Mouse (Mus musculus) kidney, embryonic 14.5 days (tissue): ENCODE measurements around the gene P4htm. TPM values are rescaled to one million over a fixed set of nuclear protein-coding genes. Genes with fewer than 3 reads are reported as not detected.

Source experiments
- ATAC-seq: fragments of 200-750 bp; cut with Nextera tagmentation; 2 replicates; pipeline ENCODE4 v1.8.0; 2017; ENCODE audit warnings: moderate number of reproducible peaks, mild to moderate bottlenecking, moderate TSS enrichment, moderate library complexity; ENCODE audit not compliant: low FRiP score, low TSS enrichment
- H3K27ac ChIP-seq: fragments of 300-500 bp; sonication (generic); 2 replicates; pipeline ENCODE4 v1.5.1; 2014; ENCODE audit warnings: low read depth, mild to moderate bottlenecking, low read length, moderate library complexity, mixed read lengths
- H3K27me3 ChIP-seq: fragments of 300-500 bp; sonication (generic); 2 replicates; pipeline ENCODE4 v1.6.1; 2014; ENCODE audit warnings: mild to moderate bottlenecking, low read length; ENCODE audit not compliant: control insufficient read depth, insufficient read depth
- H3K36me3 ChIP-seq: fragments of 300-500 bp; sonication (generic); 2 replicates; pipeline ENCODE4 v1.6.1; 2014; ENCODE audit warnings: low read length, mixed read lengths; ENCODE audit not compliant: control insufficient read depth, insufficient read depth
- H3K4me1 ChIP-seq: fragments of 300-500 bp; sonication (generic); 2 replicates; pipeline ENCODE4 v1.6.1; 2014; ENCODE audit warnings: low read length, mixed read lengths; ENCODE audit not compliant: control insufficient read depth, insufficient read depth
- H3K4me2 ChIP-seq: fragments of 300-500 bp; sonication (generic); replicated peaks from 2 replicates; pipeline ENCODE4 v1.6.1; 2014; ENCODE audit warnings: low read depth, mild to moderate bottlenecking, low read length
- H3K4me3 ChIP-seq: fragments of 300-500 bp; sonication (generic); 2 replicates; pipeline ENCODE4 v1.5.1; 2014; ENCODE audit warnings: mild to moderate bottlenecking, low read length
- H3K9ac ChIP-seq: fragments of 300-500 bp; sonication (generic); 2 replicates; pipeline ENCODE4 v1.6.1; 2014; ENCODE audit warnings: low read depth, mild to moderate bottlenecking, low read length, moderate library complexity
- H3K9me3 ChIP-seq: fragments of 300-500 bp; sonication (generic); 2 replicates; pipeline ENCODE4 v1.6.1; 2016; ENCODE audit warnings: low read length; ENCODE audit not compliant: control insufficient read depth
- WGBS: fragments of 180-500 bp; shearing (Covaris S2); extraction: QIAGEN DNeasy Blood & Tissue Kit; methylation state at CpG from one replicate; pipeline ENCODE4 v1.1.7; 2014; 5-methylcytosine and 5-hydroxymethylcytosine counted together
- microRNA counts: library from miRNA; unstranded; fragments of <30 nt; microRNA quantifications from one replicate; lab custom pipeline; 2017
- microRNA-seq: library from miRNA; unstranded; fragments of <30 nt; microRNA quantifications from one replicate; pipeline ENCODE4, GENCODE M21; 2016
- polyA plus RNA-seq: library from polyadenylated mRNA; unstranded; fragments of >200 nt; fragmentation: Nextera tagmentation; extraction: Ambion mirVana; gene quantifications from 2 replicates; pipeline ENCODE4 v1.2.1, GENCODE M21; 2014

P4htm gene
- polyA plus RNA-seq, 1 experiment from 2014 or later: 7.5 TPM

DNA sequence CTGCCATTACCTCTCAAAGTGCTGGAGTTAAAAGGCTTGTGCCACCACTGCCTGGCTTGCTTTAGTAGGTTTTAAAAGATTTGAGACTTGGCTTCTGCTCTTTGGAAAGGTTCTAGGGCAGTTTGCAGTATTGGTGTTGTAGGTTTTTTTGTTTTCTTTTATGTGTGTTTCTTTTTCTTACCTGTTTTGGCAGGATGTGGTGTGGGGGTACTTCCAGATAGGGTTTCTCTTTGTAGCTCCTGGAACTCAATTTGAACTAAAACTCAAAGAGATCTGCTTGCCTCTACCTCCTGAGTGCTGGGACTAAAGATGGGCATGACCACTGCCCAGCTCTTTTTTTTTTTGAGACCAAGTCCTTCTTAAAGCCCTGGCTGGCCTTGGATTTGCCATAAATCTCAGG lies 56.6 kb downstream of the P4htm start:
- Histone ChIP-seq H3K4me2 (no peak overlapping the region), H3K4me1 (no peaks in the 10 kb centered on the region), H3K27me3 (no peaks in the 10 kb centered on the region), H3K9me3 (no peaks in the 10 kb centered on the region), H3K27ac (no peak overlapping the region), H3K9ac (no peak overlapping the region), H3K36me3 (peaks cover 86% of the 10 kb centered on the region), H3K4me3 (no peak overlapping the region)
- no peak for ATAC-seq

DNA sequence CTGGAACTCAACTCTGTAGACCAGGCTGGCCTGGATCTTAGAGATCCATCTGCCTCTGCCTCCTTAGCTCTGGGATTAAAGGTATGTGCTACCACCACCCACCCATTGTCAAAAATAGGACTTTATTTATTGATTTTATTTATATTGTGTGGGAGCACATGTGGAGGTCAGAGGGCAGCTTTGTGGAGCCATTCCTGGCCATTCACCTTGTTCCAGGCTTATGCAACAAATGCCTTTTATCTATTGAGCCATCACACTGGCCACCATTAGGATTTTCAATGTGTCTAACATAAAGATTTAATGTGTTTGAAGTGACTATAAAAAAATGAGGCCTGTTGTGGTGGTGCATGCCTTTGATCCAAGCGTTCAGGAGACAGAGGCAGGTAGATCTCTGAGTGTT lies 66.0 kb downstream of the P4htm start:
- Histone ChIP-seq H3K4me2 (no peak overlapping the region), H3K4me3 (no peak overlapping the region), H3K27ac (no peak overlapping the region), H3K9ac (no peak overlapping the region), H3K4me1 (no peaks in the 10 kb centered on the region), H3K9me3 (no peaks in the 10 kb centered on the region), H3K27me3 (no peaks in the 10 kb centered on the region), H3K36me3 (peaks cover 87% of the 10 kb centered on the region)
- no peak for ATAC-seq
- 92% methylated on average over 1 of the region's 1 CpGs for WGBS

DNA sequence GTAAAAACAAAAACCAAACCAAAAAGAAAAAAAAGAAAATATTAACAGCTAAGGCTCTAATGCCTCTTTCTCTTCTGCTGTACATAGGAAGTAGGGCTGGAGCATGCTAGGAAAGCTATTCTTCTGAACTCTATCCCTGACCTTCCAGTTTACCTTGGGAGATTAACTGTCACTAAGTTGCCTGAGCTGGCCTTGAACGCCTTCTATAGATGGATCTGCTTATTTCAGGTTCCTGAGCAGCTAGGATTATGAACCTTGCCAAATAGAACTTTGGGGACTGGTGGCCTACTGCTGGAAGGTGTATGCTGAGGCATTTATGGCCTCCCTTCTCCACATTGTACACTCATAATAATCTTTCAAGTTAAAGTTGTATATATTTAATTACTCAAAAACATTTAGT lies 66.5 kb downstream of the P4htm start:
- Histone ChIP-seq H3K4me3 (no peak overlapping the region), H3K4me1 (no peaks in the 10 kb centered on the region), H3K27ac (no peak overlapping the region), H3K4me2 (no peak overlapping the region), H3K27me3 (no peaks in the 10 kb centered on the region), H3K9me3 (no peaks in the 10 kb centered on the region), H3K9ac (no peak overlapping the region), H3K36me3 (peaks cover 81% of the 10 kb centered on the region)
- no peak for ATAC-seq
- WGBS: 97% methylated on average over 1 of the region's 1 CpGs

MicroRNA genes within 50 kb of the gene (microRNA counts, 519-probe panel; counts per million panel counts)
- microRNA mmu-miR-191 (lab: Ali Mortazavi, UCI): 6,031 counts per million, percentile 62 among the panel's probes with 10 or more counts
- 5,194 counts per million, percentile 46 among the panel's probes with 10 or more counts for microRNA mmu-miR-425 (lab: Ali Mortazavi, UCI)

Small RNA genes lying within 50 kb of the gene (microRNA-seq; reads per million reads assigned to microRNA genes)
- not detected for gene Gm24083
- not detected for gene Mir191
- gene Mir425: 2,704 reads per million, percentile 87 among the genes with 10 or more reads in this experiment

Other genes starting within 250 kb of the P4htm start
- 62.1 and 114 TPM in 2 replicates for gene Usp4, start 249.8 kb downstream of the P4htm start, polyA plus RNA-seq
- 0.36 and 0.79 TPM in 2 replicates for gene 1700102P08Rik, start 204.9 kb downstream of the P4htm start, polyA plus RNA-seq
- gene Ccdc36, start 169.2 kb downstream of the P4htm start, polyA plus RNA-seq: 1.8 and 2.9 TPM in 2 replicates
- not detected in 2 replicates for gene BC048562, start 161.2 kb downstream of the P4htm start, polyA plus RNA-seq
- 50.7 and 54.7 TPM in 2 replicates for gene Ccdc71, start 137.1 kb downstream of the P4htm start, polyA plus RNA-seq
- 21.6 and 22.9 TPM in 2 replicates for gene Klhdc8b, start 136.1 kb downstream of the P4htm start, polyA plus RNA-seq
- gene Lamb2, start 117.9 kb downstream of the P4htm start, polyA plus RNA-seq: 21.5 and 31.9 TPM in 2 replicates
- 45.4 and 69.4 TPM in 2 replicates for gene Usp19, start 107.1 kb downstream of the P4htm start, polyA plus RNA-seq
- 99.1 and 117 TPM in 2 replicates for gene Qars, start 90.0 kb downstream of the P4htm start, polyA plus RNA-seq
- 91.0 and 139 TPM in 2 replicates for gene Qrich1, start 80.9 kb downstream of the P4htm start, polyA plus RNA-seq
- gene Impdh2, start 37.4 kb downstream of the P4htm start, polyA plus RNA-seq: 185 and 229 TPM in 2 replicates
- 37.0 and 50.6 TPM in 2 replicates for gene Ndufaf3, start 30.2 kb downstream of the P4htm start, polyA plus RNA-seq
- gene Dalrd3, start 27.8 kb downstream of the P4htm start, polyA plus RNA-seq: 130 and 159 TPM in 2 replicates
- gene Wdr6, start 18.9 kb downstream of the P4htm start, polyA plus RNA-seq: 86.0 and 114 TPM in 2 replicates
- gene Arih2, start 51.7 kb upstream of the P4htm start, polyA plus RNA-seq: 32.7 and 38.8 TPM in 2 replicates
- gene Slc25a20, start 64.4 kb upstream of the P4htm start, polyA plus RNA-seq: 25.8 and 41.7 TPM in 2 replicates
- gene Prkar2a, start 91.6 kb upstream of the P4htm start, polyA plus RNA-seq: 25.9 and 28.8 TPM in 2 replicates
- gene Ip6k2, start 186.1 kb upstream of the P4htm start, polyA plus RNA-seq: 125 and 134 TPM in 2 replicates
- 9.0 and 21.7 TPM in 2 replicates for gene Nckipsd, start 210.7 kb upstream of the P4htm start, polyA plus RNA-seq
- gene Celsr3, start 228.7 kb upstream of the P4htm start, polyA plus RNA-seq: 0.04 and 0.17 TPM in 2 replicates